Mouse (Mus musculus): ENCODE measurements around the gene Cdc42ep2.

Cdc42ep2 gene

GRCm38 (mm10) chr19:5942581-5942980 lies 18.0 kb upstream of the Cdc42ep2 start:
- no peak for DNase-seq (ENCODE audit: low read depth, low spot score)

GRCm38 (mm10) chr19:5940656-5941055 lies 16.0 kb upstream of the Cdc42ep2 start:
- DNase-seq (ENCODE audit: low read depth, low spot score): no peak

- no peak for DNase-seq (ENCODE audit: low read depth, low spot score)
Observed at GRCm38 (mm10) chr19:5940173-5940572, 15.6 kb upstream of the Cdc42ep2 start.

GRCm38 (mm10) chr19:5939715-5940114 lies 15.1 kb upstream of the Cdc42ep2 start:
- no peak for DNase-seq (ENCODE audit: low read depth, low spot score)

GRCm38 (mm10) chr19:5938516-5938915 lies 13.9 kb upstream of the Cdc42ep2 start:
- no peak for DNase-seq (ENCODE audit: low read depth, low spot score)

- no peak for DNase-seq (ENCODE audit: low read depth, low spot score)
Observed at GRCm38 (mm10) chr19:5937836-5938406, 13.3 kb upstream of the Cdc42ep2 start.

GRCm38 (mm10) chr19:5937095-5937835 lies 12.6 kb upstream of the Cdc42ep2 start:
- no peak for DNase-seq (ENCODE audit: low read depth, low spot score)

GRCm38 (mm10) chr19:5935691-5936090 lies 11.1 kb upstream of the Cdc42ep2 start:
- DNase-seq (ENCODE audit: low read depth, low spot score): no peak

GRCm38 (mm10) chr19:5935266-5935665 lies 10.7 kb upstream of the Cdc42ep2 start:
- no peak for DNase-seq (ENCODE audit: low read depth, low spot score)

GRCm38 (mm10) chr19:5929634-5930596 lies 5.3 kb upstream of the Cdc42ep2 start:
- no peak for DNase-seq (ENCODE audit: low read depth, low spot score)

- no peak for DNase-seq (ENCODE audit: low read depth, low spot score)
Observed at GRCm38 (mm10) chr19:5928546-5928945, 3.9 kb upstream of the Cdc42ep2 start.

GRCm38 (mm10) chr19:5928104-5928503 lies 3.5 kb upstream of the Cdc42ep2 start:
- DNase-seq (ENCODE audit: low read depth, low spot score): no peak

GRCm38 (mm10) chr19:5927532-5927931 lies 2.9 kb upstream of the Cdc42ep2 start:
- no peak for DNase-seq (ENCODE audit: low read depth, low spot score)

- no peak for DNase-seq (ENCODE audit: low read depth, low spot score)
Observed at GRCm38 (mm10) chr19:5927026-5927425, 2.4 kb upstream of the Cdc42ep2 start.

GRCm38 (mm10) chr19:5925311-5925855 lies 767 bp upstream of the Cdc42ep2 start:
- no peak for DNase-seq (ENCODE audit: low read depth, low spot score)

GRCm38 (mm10) chr19:5923990-5924712 lies 465 bp downstream of the Cdc42ep2 start:
- peak; percentile 89 for DNase-seq (ENCODE audit: low read depth, low spot score)

GRCm38 (mm10) chr19:5922963-5923362 lies 1.7 kb downstream of the Cdc42ep2 start:
- no peak for DNase-seq (ENCODE audit: low read depth, low spot score)

- no peak for DNase-seq (ENCODE audit: low read depth, low spot score)
Observed at GRCm38 (mm10) chr19:5922119-5922942, 2.3 kb downstream of the Cdc42ep2 start.

- DNase-seq (ENCODE audit: low read depth, low spot score): no peak
Observed at GRCm38 (mm10) chr19:5921715-5922114, 2.9 kb downstream of the Cdc42ep2 start.

GRCm38 (mm10) chr19:5913007-5913719 lies 11.5 kb downstream of the Cdc42ep2 start, which contains the start of gene Dpf2:
Dpf2 (minus strand) TSS chr19:5913010.
- no peak for DNase-seq (ENCODE audit: low read depth, low spot score)
